Mouse (Mus musculus) central nervous system, embryonic 11.5 days (tissue): Measurements from ENCODE around the gene Tmem199. TPM values are rescaled to one million over a fixed set of nuclear protein-coding genes. Genes with fewer than 3 reads are reported as not detected.

Experiments
- polyA plus RNA-seq: library from polyadenylated mRNA; depleted of rRNA; stranded (reverse); fragments of >200 nt; gene quantifications from 2 replicates; pipeline ENCODE4 v1.2.3, GENCODE M21; 2012; rRNA removed

Gene Tmem199
- polyA plus RNA-seq = 54.8 and 64.1 TPM in 2 replicates

GRCm38 (mm10) chr11:78512025-78512957 lies at the start of gene Tmem199, which contains the start of gene Poldip2:
Gene Tmem199 (minus strand): TSS chr11:78512172.
Gene Poldip2 (plus strand): TSS chr11:78512193.

GRCm38 (mm10) chr11:78550168-78551058 lies 38.4 kb upstream of the Tmem199 start, which contains the start of gene Tmem97:
Gene Tmem97 (minus strand): TSS chr11:78550777.

GRCm38 (mm10) chr11:78536080-78536689 lies 24.2 kb upstream of the Tmem199 start, which contains the start of the genes Tnfaip1 and Ift20:
Gene Tnfaip1 (minus strand): TSS chr11:78536332.
Gene Ift20 (plus strand): TSS chr11:78536361.

GRCm38 (mm10) chr11:78502909-78503650 lies 8.9 kb downstream of the Tmem199 start, which contains the start of gene Sebox:
Gene Sebox (plus strand): TSS chr11:78503447.

DNA sequence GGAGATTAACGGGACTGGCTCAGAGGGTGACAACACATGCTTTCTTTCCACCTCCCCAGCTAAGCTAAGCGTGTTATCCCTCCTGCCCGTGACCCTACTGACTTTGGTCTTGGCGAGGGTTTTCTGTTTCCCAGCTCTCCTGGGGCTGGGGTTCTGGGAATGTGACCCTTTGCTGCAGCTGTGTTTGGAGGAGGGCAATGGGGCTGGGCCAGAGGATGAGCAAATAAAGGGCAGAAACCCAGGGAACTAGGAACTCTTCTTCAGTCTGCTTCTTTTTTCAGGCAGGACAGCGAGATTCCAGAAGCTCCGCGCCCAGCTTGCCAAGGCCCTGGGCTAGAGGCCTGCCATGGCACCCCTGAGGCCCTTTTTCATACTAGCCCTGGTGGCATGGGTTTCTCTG lies 13.0 kb downstream of the Tmem199 start, which contains the start of gene Vtn:
Gene Vtn, plus strand, starts transcription at position 88 of the 400 bp plus-strand sequence.

GRCm38 (mm10) chr11:78497544-78498522 lies 14.1 kb downstream of the Tmem199 start, which contains the start of gene Sarm1:
Gene Sarm1 (minus strand): TSS chr11:78497754.

GRCm38 (mm10) chr11:78465568-78466180 lies 46.3 kb downstream of the Tmem199 start, which contains the start of gene Slc46a1:
Gene Slc46a1 (plus strand): TSS chr11:78465697.

Other genes starting within 250 kb of the Tmem199 start
- gene BC030499, start 221.3 kb downstream of the Tmem199 start, polyA plus RNA-seq = 0.68 and 0.82 TPM in 2 replicates
- 91.4 and 95.4 TPM in 2 replicates for gene Spag5, start 210.6 kb downstream of the Tmem199 start, polyA plus RNA-seq
- 3.7 and 5.3 TPM in 2 replicates for gene Aldoc, start 189.2 kb downstream of the Tmem199 start, polyA plus RNA-seq
- 37.7 and 53.2 TPM in 2 replicates for gene Pigs, start 183.8 kb downstream of the Tmem199 start, polyA plus RNA-seq
- 91.0 and 110 TPM in 2 replicates for gene Unc119, start 168.7 kb downstream of the Tmem199 start, polyA plus RNA-seq
- gene Foxn1, start 125.6 kb downstream of the Tmem199 start, polyA plus RNA-seq = 0.07 TPM in 1 of 2 replicates, not detected in the other
- gene Slc13a2, start 90.0 kb downstream of the Tmem199 start, polyA plus RNA-seq = 0.04 TPM in 1 of 2 replicates, not detected in the other
- gene Slc46a1, start 46.5 kb downstream of the Tmem199 start, polyA plus RNA-seq = 7.5 and 11.2 TPM in 2 replicates
- 10.7 and 11.2 TPM in 2 replicates for gene Sarm1, start 14.4 kb downstream of the Tmem199 start, polyA plus RNA-seq
- gene Vtn, start 13.1 kb downstream of the Tmem199 start, polyA plus RNA-seq = 49.4 and 66.4 TPM in 2 replicates
- 0.10 and 0.11 TPM in 2 replicates for gene Sebox, start 8.7 kb downstream of the Tmem199 start, polyA plus RNA-seq
- gene Poldip2, start within 50 bp of the Tmem199 start, polyA plus RNA-seq = 82.8 and 83.1 TPM in 2 replicates
- gene Tnfaip1, start 24.2 kb upstream of the Tmem199 start, polyA plus RNA-seq = 39.3 and 54.4 TPM in 2 replicates
- gene Ift20, start 24.2 kb upstream of the Tmem199 start, polyA plus RNA-seq = 69.3 and 94.2 TPM in 2 replicates
- gene Tmem97, start 38.6 kb upstream of the Tmem199 start, polyA plus RNA-seq = 21.7 and 31.9 TPM in 2 replicates
- gene Nlk, start 185.2 kb upstream of the Tmem199 start, polyA plus RNA-seq = 24.7 and 28.8 TPM in 2 replicates
- 23.3 and 39.6 TPM in 2 replicates for gene Ccnq, start 239.6 kb upstream of the Tmem199 start, polyA plus RNA-seq